Mouse (Mus musculus): ENCODE data around the gene Fam117b. TPM values are rescaled to one million over a fixed set of nuclear protein-coding genes. Genes with fewer than 3 reads are reported as not detected.

The Fam117b gene
- polyA plus RNA-seq (2012; rRNA removed): 2.9 and 3.3 TPM in 2 replicates

DNA sequence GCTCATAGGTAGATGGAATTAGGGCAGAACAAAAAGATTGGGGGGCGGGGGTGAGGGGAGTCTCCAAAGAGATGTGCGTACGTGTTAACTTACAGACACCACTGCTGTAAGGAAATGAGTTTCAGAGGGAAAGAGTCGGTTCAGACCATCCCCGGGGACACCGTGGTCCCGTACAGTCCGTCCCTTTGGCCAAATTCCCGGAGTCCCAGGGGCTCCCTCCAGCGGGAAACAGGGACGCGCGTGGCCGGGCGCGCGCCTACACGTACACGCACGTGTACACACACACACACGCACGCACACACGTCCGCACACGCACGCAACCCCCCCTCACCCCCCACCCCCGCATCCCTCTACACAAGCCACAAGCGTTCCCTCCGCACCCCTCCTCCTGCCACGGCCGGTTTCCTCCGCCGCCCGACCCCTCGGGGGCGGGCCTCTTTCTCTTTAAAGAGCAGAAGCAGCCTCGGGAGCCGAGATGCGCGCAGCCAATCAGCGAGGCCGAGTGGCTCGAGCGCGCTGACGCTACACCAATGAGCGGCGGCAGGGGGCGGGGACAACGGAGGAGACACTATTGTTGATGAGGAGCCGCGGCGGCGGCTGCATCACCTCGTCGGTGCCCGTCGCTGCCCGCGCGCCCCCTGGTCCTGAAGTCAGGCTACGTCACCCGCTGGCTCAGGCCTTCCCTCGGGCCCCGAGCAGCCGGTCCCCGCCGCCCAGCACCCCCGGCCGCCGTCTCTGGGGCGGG is at the start of gene Fam117b:
TSS of gene Fam117b (plus strand) at position 594 of the 745 bp plus-strand sequence.

Other genes starting within 250 kb of the Fam117b start
- gene Sumo1, start 242.2 kb upstream of the Fam117b start, polyA plus RNA-seq (2012; rRNA removed): 50.2 and 56.4 TPM in 2 replicates
- 90.8 and 97.0 TPM in 2 replicates for gene Nop58, start 228.0 kb upstream of the Fam117b start, polyA plus RNA-seq (2012; rRNA removed)
- gene Bmpr2, start 149.6 kb upstream of the Fam117b start, polyA plus RNA-seq (2012; rRNA removed): 1.1 and 1.3 TPM in 2 replicates
- 0.22 and 0.27 TPM in 2 replicates for gene Ica1l, start 130.2 kb downstream of the Fam117b start, polyA plus RNA-seq (2012; rRNA removed)
- 1.6 and 1.8 TPM in 2 replicates for gene Carf, start 185.2 kb downstream of the Fam117b start, polyA plus RNA-seq (2012; rRNA removed)
- gene Wdr12, start 185.6 kb downstream of the Fam117b start, polyA plus RNA-seq (2012; rRNA removed): 15.9 and 18.8 TPM in 2 replicates